ENCODE assay signal across 11 mouse cellular contexts in the genomic region with DNA sequence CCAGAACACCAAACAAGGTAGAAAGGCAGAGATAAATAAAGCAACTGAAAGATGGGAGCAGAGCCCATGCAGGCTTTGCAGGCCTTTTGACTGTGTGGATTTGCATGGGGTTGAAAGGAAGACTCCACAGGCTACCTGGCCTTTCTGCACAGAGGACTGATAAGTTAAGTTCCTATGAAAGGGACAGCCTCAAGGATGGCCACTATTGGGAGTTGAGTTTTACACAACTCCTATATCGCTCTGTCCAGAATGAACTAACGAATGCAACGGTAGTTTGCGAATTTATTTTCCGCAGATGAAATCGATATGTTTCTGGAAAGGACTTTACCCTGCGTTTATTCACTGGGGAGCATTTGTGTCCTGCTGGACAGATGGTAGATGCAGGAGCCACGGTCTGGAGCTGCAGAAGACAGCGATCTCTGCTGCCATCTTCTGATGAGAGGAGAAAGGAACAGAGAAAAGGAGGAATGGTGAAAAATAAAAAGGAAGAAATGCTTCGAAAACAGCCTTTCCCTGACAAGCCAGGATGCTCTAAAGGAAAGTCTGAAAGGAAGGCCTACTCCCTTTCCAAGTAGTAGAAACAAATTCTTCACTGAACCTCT.
DNase-seq lines count a peak whose midpoint lies in the region; ATAC-seq lines count a peak whose summit lies in the region.
"Had no signal": no experiment of that assay in that cellular context is flagged by ENCODE, and none has a peak within 500 bp of the region (broad histone marks: within the 10 kb centered on the region; RNA-seq: fewer than 3 reads in every experiment).

No protein-coding gene starts in this region.

- intact Hi-C loops in left cerebral cortex, postnatal 25 days (cut with DNase I) = loop anchor here (5.0 to 10.0 kb wide), 3 partner anchors 102 to 759 kb away; no protein-coding TSS in a partner anchor
- intact Hi-C loops in heart, postnatal 14 days (cut with DNase I) = no loop called here

- H3K36me3 ChIP-seq in hindbrain, embryonic 14.5 days (replicated peaks; ENCODE audit: control insufficient read depth, insufficient read depth) = no peaks in the 10 kb centered on the region
- H3K36me3 ChIP-seq in hindbrain, embryonic 12.5 days = no peaks in the 10 kb centered on the region
- H3K36me3 ChIP-seq in intestine, embryonic 15.5 days = no peaks in the 10 kb centered on the region
- H3K36me3 ChIP-seq: neural tube, embryonic 13.5 days; stomach, embryonic 15.5 days had no signal

- no peaks in the 10 kb centered on the region for H3K9me3 ChIP-seq in hindbrain, embryonic 14.5 days (ENCODE audit: control insufficient read depth, low read length)
- no peaks in the 10 kb centered on the region for H3K9me3 ChIP-seq in hindbrain, embryonic 12.5 days (replicated peaks)
- no peaks in the 10 kb centered on the region for H3K9me3 ChIP-seq in intestine, embryonic 15.5 days
- H3K9me3 ChIP-seq: neural tube, embryonic 13.5 days; stomach, embryonic 15.5 days had no signal

- no peak overlapping the region for H3K27ac ChIP-seq in hindbrain, embryonic 14.5 days
- no peak overlapping the region for H3K27ac ChIP-seq in hindbrain, embryonic 12.5 days
- H3K27ac ChIP-seq in intestine, embryonic 15.5 days = no peak overlapping the region
- H3K27ac ChIP-seq: macrophage; neural tube, embryonic 13.5 days; stomach, embryonic 15.5 days had no signal

- no peak overlapping the region for H3K4me3 ChIP-seq in hindbrain, embryonic 14.5 days (replicated peaks; ENCODE audit: low read length)
- no peak overlapping the region for H3K4me3 ChIP-seq in hindbrain, embryonic 12.5 days
- H3K4me3 ChIP-seq in intestine, embryonic 15.5 days (replicated peaks) = no peak overlapping the region
- H3K4me3 ChIP-seq: neural tube, embryonic 13.5 days; stomach, embryonic 15.5 days had no signal

- DNase-seq in hindbrain, embryonic 14.5 days (ENCODE audit: low spot score) = peak; percentile 36
- peak; percentile 14 for DNase-seq in NIH3T3 (ENCODE audit: low read depth)
- peak; percentile 15 for DNase-seq in embryo, embryonic 10.5 days (ENCODE audit: low spot score)
- peak; percentile 47 to 76 for DNase-seq in left cerebral cortex, postnatal 25 days (ENCODE audit: low spot score in 2 of 2)
- DNase-seq in heart, postnatal 14 days = no peak
- no peak for DNase-seq in heart, adult 8-10 months (ENCODE audit: low spot score)

- no peaks in the 10 kb centered on the region for H3K27me3 ChIP-seq in hindbrain, embryonic 14.5 days (ENCODE audit: control insufficient read depth, insufficient read depth, low read length)
- H3K27me3 ChIP-seq in hindbrain, embryonic 12.5 days = no peaks in the 10 kb centered on the region
- no peaks in the 10 kb centered on the region for H3K27me3 ChIP-seq in intestine, embryonic 15.5 days (replicated peaks)
- H3K27me3 ChIP-seq: neural tube, embryonic 13.5 days; stomach, embryonic 15.5 days had no signal

- 0 out of 2 replicates have a peak, but pooled peaks cover 6% of the 10 kb centered on the region for H3K4me1 ChIP-seq in hindbrain, embryonic 14.5 days (replicated peaks; ENCODE audit: control insufficient read depth, insufficient read depth, low read length)
- no peaks in the 10 kb centered on the region for H3K4me1 ChIP-seq in hindbrain, embryonic 12.5 days
- no peaks in the 10 kb centered on the region for H3K4me1 ChIP-seq in intestine, embryonic 15.5 days (replicated peaks)
- H3K4me1 ChIP-seq: stomach, embryonic 15.5 days had no signal

- 57% methylated on average over 10 of the region's 10 CpGs for whole genome bisulfite sequencing in hindbrain, embryonic 14.5 days
- 59% methylated on average over 10 of the region's 10 CpGs for WGBS in hindbrain, embryonic 12.5 days
- 65% methylated on average over 10 of the region's 10 CpGs for WGBS in intestine, embryonic 15.5 days

- H3K4me2 ChIP-seq in hindbrain, embryonic 14.5 days (replicated peaks) = no peak overlapping the region
- no peak overlapping the region for H3K4me2 ChIP-seq in hindbrain, embryonic 12.5 days (replicated peaks)
- no peak overlapping the region for H3K4me2 ChIP-seq in intestine, embryonic 15.5 days (replicated peaks)
- H3K4me2 ChIP-seq: neural tube, embryonic 13.5 days; stomach, embryonic 15.5 days had no signal

- no peak for ATAC-seq in hindbrain, embryonic 14.5 days (ENCODE audit: low FRiP score)
- no peak for ATAC-seq in hindbrain, embryonic 12.5 days (ENCODE audit: low FRiP score)
- no peak for ATAC-seq in intestine, embryonic 15.5 days

- no peak overlapping the region for H3K9ac ChIP-seq in hindbrain, embryonic 14.5 days
- H3K9ac ChIP-seq in hindbrain, embryonic 12.5 days = no peak overlapping the region
- no peak overlapping the region for H3K9ac ChIP-seq in intestine, embryonic 15.5 days
- H3K9ac ChIP-seq: neural tube, embryonic 13.5 days; stomach, embryonic 15.5 days had no signal

Comparison
In these comparisons a context has a peak if more than half of its experiments do, and no peak if none do; other contexts are left out.
1. DNase-seq: peak in hindbrain, embryonic 14.5 days (single experiment), NIH3T3 (single experiment), embryo, embryonic 10.5 days (single experiment) and left cerebral cortex, postnatal 25 days (2 of 2); none in heart, postnatal 14 days (0 of 2) and heart, adult 8-10 months (single experiment).